Mouse (Mus musculus): ENCODE measurements at regions not wholly inside any gene's neighbourhood (a gene's known extent, or its start where the extent isn't known, plus 50 kb on each side); places are given as distances from the start of the nearest gene placed in this dataset.

DNA sequence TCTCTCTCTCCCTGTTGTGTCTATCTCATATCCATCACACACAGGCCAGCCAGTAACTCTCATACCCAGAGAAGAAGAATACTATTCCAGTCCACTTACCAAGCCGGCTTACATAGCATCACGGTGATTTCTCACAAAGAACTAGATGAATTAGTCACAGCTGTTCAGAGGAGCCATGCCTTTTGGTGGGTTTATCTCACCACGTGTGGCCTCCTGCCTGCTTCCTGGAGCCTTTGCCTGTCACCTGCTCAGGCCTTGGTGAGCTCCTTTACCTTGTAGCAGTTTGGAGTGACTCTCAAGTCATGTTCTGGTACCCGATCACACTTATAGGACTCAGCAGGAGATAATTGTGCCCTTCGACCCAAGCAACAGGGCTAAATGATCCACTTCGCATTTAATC is 331.2 kb upstream of the Prickle1 start:
- no peaks in the 10 kb centered on the region for H3K4me1 ChIP-seq (ENCODE audit: control insufficient read depth, insufficient read depth, low read length)
- H3K9me3 ChIP-seq (ENCODE audit: control insufficient read depth, low read length) = no peaks in the 10 kb centered on the region
- no peak for DNase-seq (ENCODE audit: low spot score)
- H3K27ac ChIP-seq (ENCODE audit: low read depth, low read length) = no peak overlapping the region
- no peaks in the 10 kb centered on the region for H3K27me3 ChIP-seq (ENCODE audit: control insufficient read depth, insufficient read depth, low read length)
- H3K4me3 ChIP-seq (ENCODE audit: low read depth, low read length) = no peak overlapping the region
- 31% methylated on average over 6 of the region's 6 CpGs for WGBS
- H3K9ac ChIP-seq (ENCODE audit: low read length) = no peak overlapping the region
- H3K4me2 ChIP-seq (ENCODE audit: low read depth) = no peak overlapping the region
- no peak for ATAC-seq (ENCODE audit: insufficient read depth, low FRiP score, low TSS enrichment)
- H3K36me3 ChIP-seq (ENCODE audit: control insufficient read depth, insufficient read depth, low read length) = no peaks in the 10 kb centered on the region

DNA sequence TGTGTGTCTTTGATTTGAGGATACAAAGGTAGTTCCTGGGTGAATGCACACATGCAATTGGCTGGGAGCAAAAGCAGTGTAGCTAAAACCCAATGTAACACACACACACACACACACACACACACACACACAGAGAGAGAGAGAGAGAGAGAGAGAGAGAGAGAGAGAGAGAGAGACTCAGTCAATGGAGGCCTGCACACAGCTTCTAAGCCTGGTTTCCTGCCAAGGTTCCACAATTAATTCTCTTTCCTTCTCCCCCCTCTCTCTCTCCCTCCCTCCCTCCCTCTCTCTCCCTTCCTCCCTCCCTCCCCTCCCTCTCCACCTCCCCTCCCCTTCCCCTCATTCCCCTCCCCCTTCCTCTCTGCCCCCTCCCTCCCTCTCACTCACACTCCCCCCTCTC is 330.6 kb upstream of the Prickle1 start:
- ATAC-seq (ENCODE audit: insufficient read depth, low FRiP score, low TSS enrichment) (no peak), DNase-seq (ENCODE audit: low spot score) (no peak)
- Histone ChIP-seq H3K36me3 (ENCODE audit: control insufficient read depth, insufficient read depth, low read length) (no peaks in the 10 kb centered on the region), H3K9me3 (ENCODE audit: control insufficient read depth, low read length) (no peaks in the 10 kb centered on the region), H3K9ac (ENCODE audit: low read length) (no peak overlapping the region), H3K4me2 (ENCODE audit: low read depth) (no peak overlapping the region), H3K4me1 (ENCODE audit: control insufficient read depth, insufficient read depth, low read length) (no peaks in the 10 kb centered on the region), H3K27me3 (ENCODE audit: control insufficient read depth, insufficient read depth, low read length) (no peaks in the 10 kb centered on the region), H3K27ac (ENCODE audit: low read depth, low read length) (no peak overlapping the region), H3K4me3 (ENCODE audit: low read depth, low read length) (no peak overlapping the region)

DNA sequence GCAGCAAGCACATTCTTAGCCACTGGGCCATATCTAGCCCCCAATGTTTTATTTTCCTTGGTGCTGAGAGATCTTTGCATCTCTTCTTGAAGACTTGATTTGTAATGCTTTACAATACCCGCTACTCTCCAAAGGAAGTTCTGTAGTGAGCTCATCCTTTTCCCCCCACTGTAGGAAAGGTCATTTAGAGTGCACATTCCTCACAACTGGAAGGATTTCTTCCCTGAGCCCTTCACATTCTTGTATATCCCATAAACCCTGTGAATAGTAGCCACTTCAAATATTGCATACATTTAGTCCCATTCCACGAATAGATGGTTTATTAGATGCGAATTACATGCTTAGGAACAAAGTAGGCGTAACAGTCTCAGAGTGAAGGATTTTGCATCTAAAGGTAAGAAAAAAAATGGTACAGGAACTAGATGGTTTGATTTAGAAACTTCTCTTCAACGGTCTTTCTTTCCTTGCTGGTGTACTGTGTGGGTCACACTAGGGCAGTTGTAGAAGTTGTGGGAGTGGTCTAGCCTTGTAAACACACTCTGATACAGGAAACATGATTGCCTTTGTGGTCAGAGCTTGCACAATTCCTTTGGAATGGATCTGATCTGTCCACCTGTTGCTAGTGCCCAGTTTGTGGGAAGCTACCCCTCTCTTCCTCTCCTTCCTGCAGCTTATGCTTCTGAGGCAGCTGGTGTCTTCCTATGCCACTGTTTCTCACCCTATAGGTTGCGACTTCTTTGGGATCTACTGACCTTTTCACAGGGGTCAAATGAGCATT is 326.0 kb upstream of the Prickle1 start:
- Histone ChIP-seq H3K4me3 (ENCODE audit: low read depth, low read length) (no peak overlapping the region), H3K27ac (ENCODE audit: low read depth, low read length) (no peak overlapping the region), H3K27me3 (ENCODE audit: control insufficient read depth, insufficient read depth, low read length) (no peaks in the 10 kb centered on the region), H3K9ac (ENCODE audit: low read length) (no peak overlapping the region), H3K4me1 (ENCODE audit: control insufficient read depth, insufficient read depth, low read length) (no peaks in the 10 kb centered on the region), H3K4me2 (ENCODE audit: low read depth) (no peak overlapping the region), H3K36me3 (ENCODE audit: control insufficient read depth, insufficient read depth, low read length) (no peaks in the 10 kb centered on the region), H3K9me3 (ENCODE audit: control insufficient read depth, low read length) (no peaks in the 10 kb centered on the region)
- no peak for DNase-seq (ENCODE audit: low spot score)
- ATAC-seq (ENCODE audit: insufficient read depth, low FRiP score, low TSS enrichment) = no peak
- 74% methylated on average over 6 of the region's 6 CpGs for WGBS

DNA sequence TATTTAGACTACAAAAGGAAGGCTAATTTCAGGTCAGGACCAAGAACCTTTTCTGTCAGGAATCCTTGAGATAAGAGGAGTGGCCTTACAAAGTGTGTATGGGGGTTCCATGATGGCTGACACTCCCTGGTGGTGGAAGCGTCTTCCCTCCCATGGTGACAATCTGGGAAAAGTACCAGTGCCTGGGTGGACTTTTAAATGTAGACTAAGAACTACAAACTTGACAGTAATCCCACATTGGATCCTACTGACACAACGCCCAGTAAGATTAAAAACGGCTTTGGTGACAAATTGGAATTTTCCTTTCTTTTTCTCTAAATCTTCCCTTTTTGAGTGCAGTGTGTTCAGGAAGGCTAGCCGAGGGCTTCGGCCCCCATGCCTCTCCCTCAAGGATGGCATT is 325.3 kb upstream of the Prickle1 start:
- no peak for ATAC-seq (ENCODE audit: insufficient read depth, low FRiP score, low TSS enrichment)
- Histone ChIP-seq H3K4me3 (ENCODE audit: low read depth, low read length) (no peak overlapping the region), H3K4me1 (ENCODE audit: control insufficient read depth, insufficient read depth, low read length) (no peaks in the 10 kb centered on the region), H3K9me3 (ENCODE audit: control insufficient read depth, low read length) (no peaks in the 10 kb centered on the region), H3K9ac (ENCODE audit: low read length) (no peak overlapping the region), H3K27me3 (ENCODE audit: control insufficient read depth, insufficient read depth, low read length) (no peaks in the 10 kb centered on the region), H3K4me2 (ENCODE audit: low read depth) (no peak overlapping the region), H3K36me3 (ENCODE audit: control insufficient read depth, insufficient read depth, low read length) (no peaks in the 10 kb centered on the region), H3K27ac (ENCODE audit: low read depth, low read length) (no peak overlapping the region)
- 90% methylated on average over 5 of the region's 5 CpGs for WGBS
- DNase-seq (ENCODE audit: low spot score) = no peak

DNA sequence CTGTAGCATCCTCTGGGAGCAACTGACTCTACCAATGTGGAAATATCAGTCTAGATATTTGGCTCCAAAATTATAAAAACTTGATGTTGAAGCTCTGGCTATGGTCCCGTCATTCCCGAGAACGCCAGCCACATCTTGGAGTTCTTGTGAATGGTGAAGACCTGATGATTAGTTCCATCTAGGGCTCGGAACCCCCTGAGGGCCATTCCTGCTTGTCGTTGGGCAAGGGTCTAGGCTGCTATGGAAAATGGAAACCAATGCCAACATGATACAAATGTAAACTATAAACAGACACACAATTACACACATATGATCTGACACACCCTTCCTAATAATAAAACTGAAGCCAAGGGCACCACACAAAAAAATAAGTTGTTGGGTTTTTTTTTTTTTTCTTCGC is 323.9 kb upstream of the Prickle1 start:
- WGBS = 93% methylated on average over 6 of the region's 6 CpGs

DNA sequence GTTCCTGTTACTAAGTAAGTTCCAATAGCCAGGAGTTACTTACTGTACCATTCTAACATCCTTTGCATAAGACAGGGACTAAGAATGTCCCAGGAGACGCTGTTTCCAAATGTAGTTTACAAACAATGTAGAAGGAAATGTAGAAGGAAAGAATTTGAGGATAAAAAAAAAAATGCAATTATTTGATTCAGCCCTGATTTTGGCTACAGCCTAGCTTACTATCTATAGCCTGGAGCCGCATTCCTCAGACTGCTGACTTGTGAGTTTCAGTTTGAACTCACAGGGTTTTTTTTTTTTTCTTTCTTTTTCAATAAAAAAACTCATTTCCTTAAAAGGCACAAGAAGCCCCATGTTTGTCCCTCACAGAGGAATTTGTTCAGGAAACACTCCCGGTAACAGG is 321.2 kb upstream of the Prickle1 start:
- DNase-seq (ENCODE audit: low spot score) (no peak), ATAC-seq (ENCODE audit: insufficient read depth, low FRiP score, low TSS enrichment) (no peak)
- H3K27ac ChIP-seq (ENCODE audit: low read depth, low read length) = no peak overlapping the region
- no peaks in the 10 kb centered on the region for H3K36me3 ChIP-seq (ENCODE audit: control insufficient read depth, insufficient read depth, low read length)
- no peak overlapping the region for H3K9ac ChIP-seq (ENCODE audit: low read length)
- H3K9me3 ChIP-seq (ENCODE audit: control insufficient read depth, low read length) = no peaks in the 10 kb centered on the region
- WGBS = 59% methylated on average over 3 of the region's 3 CpGs
- no peak overlapping the region for H3K4me2 ChIP-seq (ENCODE audit: low read depth)
- peaks cover 7% of the 10 kb centered on the region; the same call in 1 of the 2 replicates for H3K4me1 ChIP-seq (ENCODE audit: control insufficient read depth, insufficient read depth, low read length)
- H3K4me3 ChIP-seq (ENCODE audit: low read depth, low read length) = no peak overlapping the region
- no peaks in the 10 kb centered on the region for H3K27me3 ChIP-seq (ENCODE audit: control insufficient read depth, insufficient read depth, low read length)

More for the DNA sequence above, 323.9 kb upstream of the Prickle1 start:
- no peaks in the 10 kb centered on the region for H3K4me1 ChIP-seq (ENCODE audit: control insufficient read depth, insufficient read depth, low read length)
- H3K9ac ChIP-seq (ENCODE audit: low read length) = no peak overlapping the region
- no peak for ATAC-seq (ENCODE audit: insufficient read depth, low FRiP score, low TSS enrichment)
- no peaks in the 10 kb centered on the region for H3K9me3 ChIP-seq (ENCODE audit: control insufficient read depth, low read length)
- no peaks in the 10 kb centered on the region for H3K36me3 ChIP-seq (ENCODE audit: control insufficient read depth, insufficient read depth, low read length)
- H3K4me3 ChIP-seq (ENCODE audit: low read depth, low read length) = no peak overlapping the region
- no peak for DNase-seq (ENCODE audit: low spot score)
- no peak overlapping the region for H3K27ac ChIP-seq (ENCODE audit: low read depth, low read length)
- H3K4me2 ChIP-seq (ENCODE audit: low read depth) = no peak overlapping the region
- no peaks in the 10 kb centered on the region for H3K27me3 ChIP-seq (ENCODE audit: control insufficient read depth, insufficient read depth, low read length)

DNA sequence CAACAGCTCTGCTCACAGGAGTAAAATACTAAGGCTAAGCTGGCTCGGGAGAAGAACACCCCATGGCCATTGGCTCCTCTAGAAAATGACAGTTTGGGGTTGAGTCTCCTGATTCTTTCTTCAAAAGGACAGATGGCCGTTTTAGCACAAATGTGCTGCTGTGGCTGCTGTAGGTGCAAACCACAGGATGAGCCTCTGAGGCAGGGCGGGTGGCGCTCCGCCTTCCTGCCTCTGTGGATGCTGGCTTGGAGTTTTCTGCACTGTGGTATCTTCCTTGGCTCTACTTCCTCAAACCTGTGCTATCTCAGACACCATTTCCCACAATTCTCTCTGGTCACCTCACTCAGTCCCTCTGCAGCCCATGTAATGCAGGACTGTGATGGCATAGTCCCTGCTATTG is 317.8 kb upstream of the Prickle1 start:
- DNase-seq (ENCODE audit: low spot score) (no peak), ATAC-seq (ENCODE audit: insufficient read depth, low FRiP score, low TSS enrichment) (no peak)
- Histone ChIP-seq H3K4me3 (ENCODE audit: low read depth, low read length) (no peak overlapping the region), H3K27me3 (ENCODE audit: control insufficient read depth, insufficient read depth, low read length) (no peaks in the 10 kb centered on the region), H3K4me2 (ENCODE audit: low read depth) (no peak overlapping the region), H3K9me3 (ENCODE audit: control insufficient read depth, low read length) (no peaks in the 10 kb centered on the region), H3K4me1 (ENCODE audit: control insufficient read depth, insufficient read depth, low read length) (peaks cover 15% of the 10 kb centered on the region), H3K9ac (ENCODE audit: low read length) (no peak overlapping the region), H3K36me3 (ENCODE audit: control insufficient read depth, insufficient read depth, low read length) (no peaks in the 10 kb centered on the region), H3K27ac (ENCODE audit: low read depth, low read length) (no peak overlapping the region)
- WGBS = 54% methylated on average over 5 of the region's 5 CpGs

DNA sequence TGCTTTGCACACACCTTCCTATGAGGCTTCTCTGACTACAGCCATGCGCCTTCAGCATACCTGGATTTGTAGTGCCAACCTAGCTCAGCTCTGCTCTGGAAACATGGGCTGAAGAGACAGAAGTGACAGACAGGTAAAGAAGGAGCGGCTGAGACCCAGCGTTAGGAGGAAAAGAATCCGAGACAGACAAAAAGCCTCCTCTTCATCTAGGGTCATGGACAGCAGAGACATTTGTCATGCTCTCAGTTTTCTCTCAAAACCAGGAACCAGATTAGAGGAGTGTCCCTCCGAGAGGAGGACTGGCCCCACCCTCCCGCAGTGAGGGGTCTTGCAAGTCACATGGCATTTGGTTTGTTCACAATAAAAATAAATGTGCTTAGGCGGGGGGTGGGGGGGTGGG is 317.4 kb upstream of the Prickle1 start:
- Histone ChIP-seq H3K4me2 (ENCODE audit: low read depth) (no peak overlapping the region), H3K27ac (ENCODE audit: low read depth, low read length) (no peak overlapping the region), H3K9me3 (ENCODE audit: control insufficient read depth, low read length) (no peaks in the 10 kb centered on the region), H3K4me1 (ENCODE audit: control insufficient read depth, insufficient read depth, low read length) (peaks cover 15% of the 10 kb centered on the region), H3K9ac (ENCODE audit: low read length) (no peak overlapping the region), H3K27me3 (ENCODE audit: control insufficient read depth, insufficient read depth, low read length) (no peaks in the 10 kb centered on the region), H3K4me3 (ENCODE audit: low read depth, low read length) (no peak overlapping the region), H3K36me3 (ENCODE audit: control insufficient read depth, insufficient read depth, low read length) (no peaks in the 10 kb centered on the region)
- 39% methylated on average over 7 of the region's 7 CpGs for WGBS
- DNase-seq (ENCODE audit: low spot score) (no peak), ATAC-seq (ENCODE audit: insufficient read depth, low FRiP score, low TSS enrichment) (no peak)

DNA sequence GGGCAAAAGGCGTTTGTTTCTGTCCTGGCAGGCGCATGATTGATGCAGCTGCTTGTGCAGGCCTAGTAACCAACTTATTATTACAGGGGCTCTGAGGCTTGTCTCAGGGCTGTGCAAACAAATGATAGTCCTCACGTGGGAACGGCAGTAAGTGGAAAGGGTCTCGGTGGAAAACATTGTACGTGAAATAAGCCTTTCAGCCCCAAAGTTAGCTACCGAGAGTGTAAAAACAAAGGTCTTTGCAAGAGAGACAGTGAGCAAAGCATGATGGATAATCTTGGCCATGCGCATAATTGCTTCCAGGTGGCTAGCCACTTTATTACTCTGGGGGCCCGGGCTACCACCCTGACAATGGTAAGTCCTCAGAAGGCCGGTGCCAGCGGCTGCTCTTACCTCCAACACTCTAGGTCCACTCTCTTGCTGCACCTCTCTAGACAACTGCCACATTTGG is 315.3 kb upstream of the Prickle1 start:
- Histone ChIP-seq H3K9me3 (ENCODE audit: control insufficient read depth, low read length) (no peaks in the 10 kb centered on the region), H3K9ac (ENCODE audit: low read length) (no peak overlapping the region), H3K4me3 (ENCODE audit: low read depth, low read length) (no peak overlapping the region), H3K36me3 (ENCODE audit: control insufficient read depth, insufficient read depth, low read length) (no peaks in the 10 kb centered on the region), H3K4me1 (ENCODE audit: control insufficient read depth, insufficient read depth, low read length) (peaks cover 15% of the 10 kb centered on the region), H3K27ac (ENCODE audit: low read depth, low read length) (peak overlapping the region; percentile 42; the same call in 1 of the 2 replicates), H3K4me2 (ENCODE audit: low read depth) (no peak overlapping the region), H3K27me3 (ENCODE audit: control insufficient read depth, insufficient read depth, low read length) (no peaks in the 10 kb centered on the region)
- 5% methylated on average over 11 of the region's 11 CpGs for WGBS
- ATAC-seq (ENCODE audit: insufficient read depth, low FRiP score, low TSS enrichment) (peak; percentile 82), DNase-seq (ENCODE audit: low spot score) (peak; percentile 73)
